Mouse (Mus musculus) ES-E14 (cell line): ENCODE results near the gene Aldh2.

Experiments
- HCFC1 ChIP-seq: IDR thresholded peaks from 2 replicates; pipeline ENCODE4 v1.6.1; 2012; ENCODE audit warnings: low read length, inconsistent platforms, borderline replicate concordance; ENCODE audit not compliant: insufficient read depth
- ZC3H11A ChIP-seq: IDR thresholded peaks from 2 replicates; pipeline ENCODE4 v1.6.1; 2012; ENCODE audit warnings: low read depth, mild to moderate bottlenecking, inconsistent platforms, low read length, borderline replicate concordance

GRCm38 (mm10) chr5:121618592-121619513 is 25.2 kb upstream of the Aldh2 start, which contains the start of gene Acad12:
- TF ChIP-seq ZC3H11A (no peak), HCFC1 (no peak)
